Mouse (Mus musculus) small intestine, adult 2 months (tissue): ENCODE data around the gene Slc4a1ap.

Source experiments
- CTCF ChIP-seq: fragments of 200-500 bp; IDR thresholded peaks from 2 replicates; pipeline ENCODE4 v1.5.1; 2012; ENCODE audit warnings: low read depth, mild to moderate bottlenecking, control low read depth, inconsistent platforms, low read length, moderate library complexity, mixed read lengths; ENCODE audit not compliant: insufficient replicate concordance, insufficient read length; ENCODE audit errors: extremely low read depth
- POLR2A ChIP-seq: fragments of 200-500 bp; IDR thresholded peaks from 2 replicates; pipeline ENCODE4 v1.6.1; 2012; ENCODE audit warnings: low read depth, mild to moderate bottlenecking, control low read depth, inconsistent platforms, low read length, moderate library complexity

DNA sequence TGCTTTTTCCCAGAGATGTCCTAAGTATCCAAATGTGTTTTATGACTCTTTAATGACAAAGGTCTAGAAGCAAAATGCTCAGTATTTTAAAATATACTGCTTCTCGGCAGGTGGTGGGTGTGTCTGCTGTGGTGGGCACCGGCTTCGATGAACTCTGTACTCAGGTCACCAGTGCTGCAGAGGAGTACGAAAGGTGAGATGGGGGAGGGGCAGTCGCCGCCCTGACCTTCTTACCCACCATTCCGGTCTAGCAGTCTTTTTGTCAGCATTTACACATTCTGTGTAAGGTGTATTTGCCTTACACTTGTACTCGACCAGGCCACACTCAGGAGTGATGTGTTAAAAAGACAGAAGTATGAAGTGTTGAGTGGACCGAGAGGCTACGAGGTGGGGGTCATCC lies 22.0 kb upstream of the Slc4a1ap start:
- TF ChIP-seq POLR2A (no peak), CTCF (no peak)
